Mouse (Mus musculus): ENCODE data around the gene Sash1. TPM values are rescaled to one million over a fixed set of nuclear protein-coding genes. Genes with fewer than 3 reads are reported as not detected.

The Sash1 gene
- polyA plus RNA-seq, 1 experiment from 2014 or later: 2.8 TPM

GRCm38 (mm10) chr10:8910237-8910990 is 24.5 kb upstream of the Sash1 start:
- no peak overlapping the region for H3K9ac ChIP-seq (ENCODE audit: low read depth, low read length)
- no peaks in the 10 kb centered on the region for H3K27me3 ChIP-seq (replicated peaks; ENCODE audit: control insufficient read depth, insufficient read depth, low read length)

GRCm38 (mm10) chr10:8903086-8903485 is 17.2 kb upstream of the Sash1 start:
- ATAC-seq: no peak
- H3K27ac ChIP-seq (ENCODE audit: low read length): no peak overlapping the region
- H3K9me3 ChIP-seq (ENCODE audit: control insufficient read depth, low read length): no peaks in the 10 kb centered on the region
- no peaks in the 10 kb centered on the region for H3K36me3 ChIP-seq (ENCODE audit: control insufficient read depth, insufficient read depth, low read length)
- H3K4me1 ChIP-seq (ENCODE audit: control insufficient read depth, insufficient read depth, low read length): peaks cover 7% of the 10 kb centered on the region; the same call in 1 of the 2 replicates
- no peak overlapping the region for H3K9ac ChIP-seq (ENCODE audit: low read depth, low read length)
- WGBS: 87% methylated on average over 6 of the region's 6 CpGs
- H3K27me3 ChIP-seq (replicated peaks; ENCODE audit: control insufficient read depth, insufficient read depth, low read length): no peaks in the 10 kb centered on the region
- H3K4me2 ChIP-seq (ENCODE audit: low read depth, low read length): no peak overlapping the region
- H3K4me3 ChIP-seq (ENCODE audit: low read length): no peak overlapping the region

More at GRCm38 (mm10) chr10:8910237-8910990, 24.5 kb upstream of the Sash1 start:
- WGBS: 62% methylated on average over 16 of the region's 16 CpGs
- ATAC-seq: no peak
- Histone ChIP-seq H3K4me3 (ENCODE audit: low read length) (no peak overlapping the region), H3K9me3 (ENCODE audit: control insufficient read depth, low read length) (no peaks in the 10 kb centered on the region), H3K27ac (ENCODE audit: low read length) (peak overlapping the region; percentile 15; the same call in 1 of the 2 replicates), H3K4me2 (ENCODE audit: low read depth, low read length) (no peak overlapping the region), H3K4me1 (ENCODE audit: control insufficient read depth, insufficient read depth, low read length) (peaks cover 8% of the 10 kb centered on the region; the same call in 1 of the 2 replicates), H3K36me3 (ENCODE audit: control insufficient read depth, insufficient read depth, low read length) (no peaks in the 10 kb centered on the region)

GRCm38 (mm10) chr10:8902412-8902811 is 16.5 kb upstream of the Sash1 start:
- Histone ChIP-seq H3K4me2 (ENCODE audit: low read depth, low read length) (no peak overlapping the region), H3K4me3 (ENCODE audit: low read length) (no peak overlapping the region), H3K36me3 (ENCODE audit: control insufficient read depth, insufficient read depth, low read length) (no peaks in the 10 kb centered on the region), H3K4me1 (ENCODE audit: control insufficient read depth, insufficient read depth, low read length) (peaks cover 7% of the 10 kb centered on the region; the same call in 1 of the 2 replicates), H3K27me3 (replicated peaks; ENCODE audit: control insufficient read depth, insufficient read depth, low read length) (no peaks in the 10 kb centered on the region), H3K9ac (ENCODE audit: low read depth, low read length) (no peak overlapping the region), H3K9me3 (ENCODE audit: control insufficient read depth, low read length) (no peaks in the 10 kb centered on the region), H3K27ac (ENCODE audit: low read length) (no peak overlapping the region)
- ATAC-seq: no peak
- 70% methylated on average over 7 of the region's 7 CpGs for WGBS

- Histone ChIP-seq H3K9me3 (ENCODE audit: control insufficient read depth, low read length) (peaks cover 4% of the 10 kb centered on the region; the same call in 1 of the 2 replicates), H3K4me2 (ENCODE audit: low read depth, low read length) (no peak overlapping the region), H3K4me3 (ENCODE audit: low read length) (no peak overlapping the region), H3K27me3 (replicated peaks; ENCODE audit: control insufficient read depth, insufficient read depth, low read length) (no peaks in the 10 kb centered on the region), H3K9ac (ENCODE audit: low read depth, low read length) (no peak overlapping the region), H3K27ac (ENCODE audit: low read length) (peak overlapping the region; percentile 40; the same call in 1 of the 2 replicates), H3K36me3 (ENCODE audit: control insufficient read depth, insufficient read depth, low read length) (no peaks in the 10 kb centered on the region), H3K4me1 (ENCODE audit: control insufficient read depth, insufficient read depth, low read length) (peaks cover 3% of the 10 kb centered on the region; the same call in 1 of the 2 replicates)
- ATAC-seq: peak; percentile 90
- 54% methylated on average over 8 of the region's 8 CpGs for WGBS
Observed at GRCm38 (mm10) chr10:8898831-8899511, 13.1 kb upstream of the Sash1 start.

GRCm38 (mm10) chr10:8898099-8898777 is 12.4 kb upstream of the Sash1 start:
- Histone ChIP-seq H3K36me3 (ENCODE audit: control insufficient read depth, insufficient read depth, low read length) (no peaks in the 10 kb centered on the region), H3K4me1 (ENCODE audit: control insufficient read depth, insufficient read depth, low read length) (peaks cover 3% of the 10 kb centered on the region; the same call in 1 of the 2 replicates), H3K27ac (ENCODE audit: low read length) (no peak overlapping the region), H3K9me3 (ENCODE audit: control insufficient read depth, low read length) (peaks cover 4% of the 10 kb centered on the region; the same call in 1 of the 2 replicates), H3K9ac (ENCODE audit: low read depth, low read length) (no peak overlapping the region), H3K27me3 (replicated peaks; ENCODE audit: control insufficient read depth, insufficient read depth, low read length) (no peaks in the 10 kb centered on the region), H3K4me2 (ENCODE audit: low read depth, low read length) (no peak overlapping the region), H3K4me3 (ENCODE audit: low read length) (no peak overlapping the region)
- no peak for ATAC-seq
- WGBS: 77% methylated on average over 5 of the region's 5 CpGs

GRCm38 (mm10) chr10:8894965-8895515 is 9.2 kb upstream of the Sash1 start:
- H3K4me2 ChIP-seq (ENCODE audit: low read depth, low read length): no peak overlapping the region
- H3K36me3 ChIP-seq (ENCODE audit: control insufficient read depth, insufficient read depth, low read length): no peaks in the 10 kb centered on the region
- H3K9ac ChIP-seq (ENCODE audit: low read depth, low read length): no peak overlapping the region
- H3K4me3 ChIP-seq (ENCODE audit: low read length): no peak overlapping the region
- H3K9me3 ChIP-seq (ENCODE audit: control insufficient read depth, low read length): peaks cover 4% of the 10 kb centered on the region; the same call in 1 of the 2 replicates
- 80% methylated on average over 6 of the region's 6 CpGs for WGBS
- peaks cover 6% of the 10 kb centered on the region; the same call in 1 of the 2 replicates for H3K4me1 ChIP-seq (ENCODE audit: control insufficient read depth, insufficient read depth, low read length)
- no peak; the same call in 1 of the 2 replicates for ATAC-seq
- H3K27ac ChIP-seq (ENCODE audit: low read length): no peak overlapping the region
- H3K27me3 ChIP-seq (replicated peaks; ENCODE audit: control insufficient read depth, insufficient read depth, low read length): no peaks in the 10 kb centered on the region

GRCm38 (mm10) chr10:8890511-8890910 is 4.6 kb upstream of the Sash1 start:
- WGBS: 59% methylated on average over 4 of the region's 4 CpGs

GRCm38 (mm10) chr10:8889341-8889740 is 3.5 kb upstream of the Sash1 start:
- Histone ChIP-seq H3K4me3 (ENCODE audit: low read length) (no peak overlapping the region), H3K4me1 (ENCODE audit: control insufficient read depth, insufficient read depth, low read length) (peaks cover 10% of the 10 kb centered on the region; the same call in 1 of the 2 replicates), H3K9ac (ENCODE audit: low read depth, low read length) (no peak overlapping the region), H3K9me3 (ENCODE audit: control insufficient read depth, low read length) (no peaks in the 10 kb centered on the region), H3K36me3 (ENCODE audit: control insufficient read depth, insufficient read depth, low read length) (no peaks in the 10 kb centered on the region), H3K27ac (ENCODE audit: low read length) (no peak overlapping the region), H3K4me2 (ENCODE audit: low read depth, low read length) (no peak overlapping the region), H3K27me3 (replicated peaks; ENCODE audit: control insufficient read depth, insufficient read depth, low read length) (no peaks in the 10 kb centered on the region)
- 58% methylated on average over 4 of the region's 4 CpGs for WGBS
- no peak for ATAC-seq

More at GRCm38 (mm10) chr10:8890511-8890910, 4.6 kb upstream of the Sash1 start:
- Histone ChIP-seq H3K9me3 (ENCODE audit: control insufficient read depth, low read length) (no peaks in the 10 kb centered on the region), H3K27ac (ENCODE audit: low read length) (peak overlapping the region; percentile 58; the same call in 1 of the 2 replicates), H3K9ac (ENCODE audit: low read depth, low read length) (no peak overlapping the region), H3K4me2 (ENCODE audit: low read depth, low read length) (no peak overlapping the region), H3K36me3 (ENCODE audit: control insufficient read depth, insufficient read depth, low read length) (no peaks in the 10 kb centered on the region), H3K4me3 (ENCODE audit: low read length) (no peak overlapping the region), H3K27me3 (replicated peaks; ENCODE audit: control insufficient read depth, insufficient read depth, low read length) (no peaks in the 10 kb centered on the region), H3K4me1 (ENCODE audit: control insufficient read depth, insufficient read depth, low read length) (peaks cover 9% of the 10 kb centered on the region; the same call in 1 of the 2 replicates)
- peak; percentile 60 for ATAC-seq

GRCm38 (mm10) chr10:8886528-8886854 is 621 bp upstream of the Sash1 start:
- H3K9ac ChIP-seq (ENCODE audit: low read depth, low read length): peak overlapping the region; percentile 84
- H3K9me3 ChIP-seq (ENCODE audit: control insufficient read depth, low read length): no peaks in the 10 kb centered on the region
- peak overlapping the region; percentile 83 for H3K4me3 ChIP-seq (ENCODE audit: low read length)
- peaks cover 18% of the 10 kb centered on the region for H3K4me1 ChIP-seq (ENCODE audit: control insufficient read depth, insufficient read depth, low read length)
- H3K27me3 ChIP-seq (replicated peaks; ENCODE audit: control insufficient read depth, insufficient read depth, low read length): no peaks in the 10 kb centered on the region
- H3K36me3 ChIP-seq (ENCODE audit: control insufficient read depth, insufficient read depth, low read length): no peaks in the 10 kb centered on the region
- under 1% methylated on average over 14 of the region's 14 CpGs for WGBS
- peak overlapping the region; percentile 82 for H3K4me2 ChIP-seq (ENCODE audit: low read depth, low read length)
- ATAC-seq: no peak
- peak overlapping the region; percentile 99 for H3K27ac ChIP-seq (ENCODE audit: low read length)
